Mouse (Mus musculus) kidney, embryonic 16.5 days (tissue): Measurements from ENCODE around the gene Atp1b2. TPM values are rescaled to one million over a fixed set of nuclear protein-coding genes. Genes with fewer than 3 reads are reported as not detected.

Experiments used
- ATAC-seq: fragments of 200-750 bp; cut with Nextera tagmentation; 2 replicates; pipeline ENCODE4 v1.8.0; 2017; ENCODE audit warnings: moderate TSS enrichment; ENCODE audit not compliant: low FRiP score, low TSS enrichment
- H3K27ac ChIP-seq: fragments of 300-500 bp; sonication (generic); 2 replicates; pipeline ENCODE4 v1.5.1; 2014; ENCODE audit warnings: low read length
- H3K27me3 ChIP-seq: fragments of 300-500 bp; sonication (generic); 2 replicates; pipeline ENCODE4 v1.6.1; 2014; ENCODE audit warnings: low read length, control low read depth, mixed read lengths; ENCODE audit not compliant: insufficient read depth
- H3K36me3 ChIP-seq: fragments of 300-500 bp; sonication (generic); 2 replicates; pipeline ENCODE4 v1.6.1; 2014; ENCODE audit warnings: low read length, control low read depth, mixed read lengths; ENCODE audit not compliant: insufficient read depth
- H3K4me1 ChIP-seq: fragments of 300-500 bp; sonication (generic); 2 replicates; pipeline ENCODE4 v1.6.1; 2014; ENCODE audit warnings: low read length, control low read depth, mixed read lengths; ENCODE audit not compliant: insufficient read depth
- H3K4me2 ChIP-seq: fragments of 300-500 bp; sonication (generic); replicated peaks from 2 replicates; pipeline ENCODE4 v1.6.1; 2014; ENCODE audit warnings: low read depth, low read length
- H3K4me3 ChIP-seq: fragments of 300-500 bp; sonication (generic); 2 replicates; pipeline ENCODE4 v1.5.1; 2014; ENCODE audit warnings: mild to moderate bottlenecking, low read length
- H3K9ac ChIP-seq: fragments of 300-500 bp; sonication (generic); replicated peaks from 2 replicates; pipeline ENCODE4 v1.6.1; 2014; ENCODE audit warnings: low read length
- H3K9me3 ChIP-seq: fragments of 300-500 bp; sonication (generic); 2 replicates; pipeline ENCODE4 v1.6.1; 2016; ENCODE audit warnings: low read length, control low read depth
- WGBS: fragments of 180-500 bp; shearing (Covaris S2); extraction: QIAGEN DNeasy Blood & Tissue Kit; methylation state at CpG from one replicate; pipeline ENCODE4 v1.1.7; 2014; 5-methylcytosine and 5-hydroxymethylcytosine counted together
- polyA plus RNA-seq: library from polyadenylated mRNA; unstranded; fragments of >200 nt; fragmentation: Nextera tagmentation; extraction: Ambion mirVana; gene quantifications from 2 replicates; pipeline ENCODE4 v1.2.1, GENCODE M21; 2015

Gene Atp1b2
- polyA plus RNA-seq, 1 experiment from 2014 or later: 12.3 TPM

DNA sequence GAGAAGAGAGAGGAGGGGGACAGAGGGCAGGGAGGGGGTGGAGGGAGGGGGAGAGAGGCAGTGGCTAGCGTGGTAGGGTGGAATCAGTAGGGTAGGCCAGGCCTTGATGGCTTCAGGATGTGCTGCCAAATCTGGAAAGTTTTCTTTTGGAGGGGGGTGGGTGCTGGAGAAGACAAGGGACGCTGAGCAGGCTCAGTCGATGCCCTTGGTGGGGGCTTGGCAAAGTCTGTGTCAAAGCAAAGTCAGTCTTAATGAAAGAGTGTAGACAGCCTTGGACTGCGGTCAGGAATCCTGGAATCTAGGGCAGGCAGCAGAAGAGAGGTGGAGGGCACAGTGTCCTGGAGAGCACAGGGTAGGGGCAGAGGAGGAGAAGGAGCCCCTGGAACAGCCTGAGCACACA lies 5.2 kb upstream of the Atp1b2 start:
- Histone ChIP-seq H3K9ac (no peak overlapping the region), H3K4me3 (no peak overlapping the region), H3K27ac (no peak overlapping the region), H3K9me3 (no peaks in the 10 kb centered on the region), H3K4me2 (no peak overlapping the region), H3K4me1 (peaks cover 9% of the 10 kb centered on the region; the same call in 1 of the 2 replicates), H3K27me3 (no peaks in the 10 kb centered on the region), H3K36me3 (no peaks in the 10 kb centered on the region)
- WGBS: 53% methylated on average over 4 of the region's 4 CpGs
- no peak for ATAC-seq

DNA sequence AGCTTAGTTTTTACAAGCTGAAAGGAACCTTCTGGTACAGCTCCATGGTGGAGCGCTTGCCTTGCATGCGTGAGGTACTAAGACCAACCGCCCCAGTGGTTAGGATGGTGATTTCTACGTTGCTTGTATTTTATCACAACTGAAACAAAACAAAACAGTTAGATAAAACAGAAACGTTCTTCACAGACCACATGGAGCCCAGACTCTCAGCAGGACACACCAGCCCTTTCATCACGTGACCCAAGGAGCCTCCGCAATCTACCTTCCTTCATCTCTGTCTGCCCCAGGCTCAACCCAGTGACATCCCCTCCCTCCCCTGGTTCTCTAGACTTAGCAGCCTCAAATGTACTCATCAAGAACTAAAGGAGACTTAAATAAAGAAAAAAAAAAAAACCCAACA lies 3.7 kb upstream of the Atp1b2 start:
- Histone ChIP-seq H3K27me3 (peaks cover 3% of the 10 kb centered on the region), H3K9ac (no peak overlapping the region), H3K9me3 (no peaks in the 10 kb centered on the region)

DNA sequence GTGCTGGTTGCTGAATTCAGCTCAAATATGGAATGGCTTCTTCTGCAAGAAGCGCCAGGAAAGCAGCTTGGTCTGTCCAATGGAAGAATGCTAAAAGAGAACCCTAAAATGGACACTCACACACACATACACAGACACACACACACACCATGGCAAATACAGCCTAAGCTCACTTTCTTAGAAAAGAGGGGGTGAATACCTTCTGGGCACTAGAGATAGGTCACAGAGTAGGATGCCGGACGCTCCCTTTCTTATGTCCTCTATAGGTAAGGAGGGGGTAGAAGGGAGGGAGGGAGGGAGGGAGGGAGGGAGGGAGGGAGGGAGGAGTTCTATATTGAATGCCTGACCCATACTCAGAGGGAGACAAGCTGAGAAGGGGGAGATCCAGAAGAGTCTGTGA lies 2.8 kb upstream of the Atp1b2 start:
- Histone ChIP-seq H3K36me3 (no peaks in the 10 kb centered on the region), H3K9ac (no peak overlapping the region), H3K4me2 (no peak overlapping the region), H3K4me3 (no peak overlapping the region), H3K27ac (no peak overlapping the region), H3K27me3 (peaks cover 9% of the 10 kb centered on the region), H3K9me3 (no peaks in the 10 kb centered on the region), H3K4me1 (peaks cover 16% of the 10 kb centered on the region)
- no peak for ATAC-seq
- 93% methylated on average over 3 of the region's 3 CpGs for WGBS

More for the DNA sequence above, 3.7 kb upstream of the Atp1b2 start:
- no peaks in the 10 kb centered on the region for H3K36me3 ChIP-seq
- peaks cover 17% of the 10 kb centered on the region for H3K4me1 ChIP-seq
- no peak overlapping the region for H3K4me3 ChIP-seq
- H3K27ac ChIP-seq: no peak overlapping the region
- no peak overlapping the region for H3K4me2 ChIP-seq
- WGBS: 70% methylated on average over 7 of the region's 7 CpGs
- ATAC-seq: no peak

DNA sequence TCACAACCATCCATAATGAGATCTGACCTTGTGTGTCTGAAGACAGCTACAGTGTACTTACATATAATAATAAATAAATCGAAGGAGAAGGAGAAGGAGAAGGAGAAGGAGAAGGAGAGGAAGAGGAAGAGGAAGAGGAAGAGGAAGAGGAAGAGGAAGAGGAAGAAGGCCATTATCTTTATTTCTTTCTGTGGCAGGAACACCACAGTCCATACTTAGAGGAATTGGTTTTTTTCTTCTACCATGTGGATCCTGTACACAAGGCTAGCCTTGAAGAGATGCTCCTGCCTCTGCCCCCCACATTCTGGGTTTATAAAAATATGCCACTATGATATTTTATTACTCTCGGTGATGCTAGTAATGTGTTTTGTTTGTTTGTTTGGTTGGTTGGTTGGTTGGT lies 1.1 kb upstream of the Atp1b2 start:
- Histone ChIP-seq H3K9me3 (no peaks in the 10 kb centered on the region), H3K36me3 (no peaks in the 10 kb centered on the region), H3K27ac (no peak overlapping the region), H3K4me2 (no peak overlapping the region), H3K4me1 (peaks cover 14% of the 10 kb centered on the region; the same call in 1 of the 2 replicates), H3K27me3 (peaks cover 9% of the 10 kb centered on the region), H3K9ac (no peak overlapping the region), H3K4me3 (no peak overlapping the region)
- no peak for ATAC-seq
- 75% methylated on average over 2 of the region's 2 CpGs for WGBS

DNA sequence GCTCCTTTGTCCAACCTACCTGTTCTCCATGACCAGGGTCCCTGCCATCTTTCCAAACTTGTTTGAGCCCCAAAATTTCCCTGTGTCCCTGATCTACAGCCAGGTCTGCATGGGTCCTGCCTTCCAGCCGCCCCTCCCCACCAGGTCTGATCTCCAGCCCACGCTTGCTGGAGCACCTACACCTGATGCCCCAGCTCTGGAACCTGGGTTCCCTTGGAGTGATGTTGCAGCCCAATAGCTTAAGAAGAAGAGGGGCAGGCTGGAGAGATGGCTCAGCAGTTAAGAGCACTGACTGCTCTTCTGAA lies 701 bp upstream of the Atp1b2 start:
- H3K27me3 ChIP-seq: peaks cover 9% of the 10 kb centered on the region
- no peak overlapping the region for H3K27ac ChIP-seq
- no peak overlapping the region for H3K9ac ChIP-seq
- H3K4me3 ChIP-seq: peak overlapping the region; percentile 52
- H3K4me1 ChIP-seq: peaks cover 14% of the 10 kb centered on the region; the same call in 1 of the 2 replicates
- 67% methylated on average over 2 of the region's 2 CpGs for WGBS
- no peaks in the 10 kb centered on the region for H3K9me3 ChIP-seq
- no peak for ATAC-seq
- peak overlapping the region; percentile 98 for H3K4me2 ChIP-seq
- no peaks in the 10 kb centered on the region for H3K36me3 ChIP-seq

DNA sequence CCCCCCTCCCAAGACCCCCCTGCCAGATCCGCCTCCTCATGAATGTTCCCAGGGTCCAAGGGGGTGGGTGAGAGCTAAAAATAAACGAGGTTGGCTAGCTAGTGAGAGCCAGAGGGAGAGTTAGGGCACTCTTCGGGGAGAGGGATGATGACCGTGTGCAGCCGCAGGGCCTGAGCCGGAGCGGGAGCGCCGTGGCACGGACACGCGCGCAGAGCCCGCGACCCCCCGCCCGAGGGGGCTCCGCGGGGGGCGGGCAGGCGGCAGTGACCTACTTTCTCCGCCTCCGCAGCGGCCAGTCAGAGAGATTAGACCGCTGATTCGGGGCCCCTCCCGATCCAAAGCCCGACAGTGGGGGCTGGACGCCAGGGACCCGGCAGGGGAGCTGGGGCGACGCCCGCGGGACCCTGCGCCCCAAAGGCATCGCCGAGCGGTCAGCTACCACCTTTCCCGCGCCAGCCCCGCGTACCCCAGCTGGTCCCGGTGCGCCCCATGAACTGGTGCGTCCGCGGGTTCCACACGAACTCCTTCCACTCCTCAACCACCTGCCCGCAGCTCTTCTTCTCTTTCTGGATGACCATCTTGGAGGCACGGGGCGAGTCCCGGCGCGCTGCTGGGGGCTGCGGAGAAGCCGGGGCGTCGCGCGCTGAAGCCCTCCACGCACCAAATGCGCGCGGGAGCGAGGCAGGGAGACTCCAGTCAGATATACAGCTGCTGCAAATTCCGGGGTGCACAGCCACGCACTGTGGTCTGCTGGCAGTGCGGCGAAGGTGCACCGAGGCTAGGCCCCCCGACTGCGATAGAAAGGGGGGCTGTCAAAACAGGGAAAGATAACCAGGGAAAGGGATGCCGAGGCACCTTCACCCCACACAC lies 712 bp downstream of the Atp1b2 start:
- no peaks in the 10 kb centered on the region for H3K9me3 ChIP-seq
- peak overlapping the region; percentile 98 for H3K4me2 ChIP-seq
- peak overlapping the region; percentile 30; the same call in 1 of the 2 replicates for H3K27ac ChIP-seq
- H3K4me3 ChIP-seq: peak overlapping the region; percentile 52
- H3K36me3 ChIP-seq: no peaks in the 10 kb centered on the region
- peaks cover 9% of the 10 kb centered on the region for H3K27me3 ChIP-seq
- peak; percentile 25 for ATAC-seq
- peak overlapping the region; percentile 69 for H3K9ac ChIP-seq
- peaks cover 28% of the 10 kb centered on the region for H3K4me1 ChIP-seq
- WGBS: under 1% methylated on average over 71 of the region's 73 CpGs

DNA sequence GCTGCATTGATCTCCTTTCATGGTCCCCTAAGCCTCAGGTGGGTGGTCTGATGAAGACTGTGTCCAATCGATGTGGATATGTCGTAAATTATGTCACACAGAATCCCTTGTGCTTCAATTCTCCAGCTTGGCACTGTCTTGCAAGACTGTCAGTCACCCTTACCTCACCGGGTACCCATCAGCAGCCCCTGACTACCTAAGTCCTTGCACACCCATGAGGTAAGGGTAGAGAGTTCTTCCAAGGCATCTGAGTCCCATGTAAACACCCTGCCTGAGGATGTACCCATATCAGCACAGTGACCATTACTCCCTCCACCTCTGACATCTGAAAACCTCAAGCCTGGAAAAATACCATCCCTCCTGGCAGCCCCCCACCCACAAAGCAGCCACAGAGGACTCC lies 1.4 kb downstream of the Atp1b2 start:
- Histone ChIP-seq H3K4me3 (peak overlapping the region; percentile 52), H3K4me2 (peak overlapping the region; percentile 98), H3K27ac (no peak overlapping the region; the same call in 1 of the 2 replicates), H3K27me3 (peaks cover 9% of the 10 kb centered on the region), H3K9ac (peak overlapping the region; percentile 69; the same call in 1 of the 2 replicates), H3K4me1 (peaks cover 33% of the 10 kb centered on the region), H3K36me3 (no peaks in the 10 kb centered on the region), H3K9me3 (no peaks in the 10 kb centered on the region)
- WGBS: 64% methylated on average over 3 of the region's 3 CpGs
- 0 out of 2 replicates have a peak, but pooled peaks have one; percentile 21 for ATAC-seq

DNA sequence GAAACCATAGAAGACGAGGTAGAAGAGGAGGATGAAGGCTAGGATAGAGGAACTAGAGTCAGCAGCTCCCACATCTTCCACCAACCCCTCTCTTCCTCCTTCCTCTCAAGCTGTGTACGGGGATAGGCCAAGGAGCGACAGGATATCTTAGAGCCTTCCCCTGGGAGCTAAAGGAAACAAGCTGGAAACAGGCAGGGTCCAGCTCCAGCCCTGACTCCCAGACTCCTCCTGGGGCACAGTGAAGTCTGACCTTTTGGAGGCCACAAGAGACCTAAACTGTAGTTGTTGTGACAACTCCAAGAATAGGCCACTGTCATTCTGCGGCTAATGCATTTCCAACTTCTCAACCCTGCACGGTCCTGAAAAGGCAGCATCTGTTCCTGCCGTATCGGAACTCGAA lies 2.2 kb downstream of the Atp1b2 start:
- Histone ChIP-seq H3K27ac (no peak overlapping the region), H3K4me1 (peaks cover 36% of the 10 kb centered on the region), H3K36me3 (no peaks in the 10 kb centered on the region), H3K9me3 (no peaks in the 10 kb centered on the region), H3K9ac (no peak overlapping the region), H3K4me3 (no peak overlapping the region), H3K4me2 (no peak overlapping the region), H3K27me3 (peaks cover 9% of the 10 kb centered on the region)
- WGBS: 63% methylated on average over 8 of the region's 8 CpGs
- ATAC-seq: no peak

DNA sequence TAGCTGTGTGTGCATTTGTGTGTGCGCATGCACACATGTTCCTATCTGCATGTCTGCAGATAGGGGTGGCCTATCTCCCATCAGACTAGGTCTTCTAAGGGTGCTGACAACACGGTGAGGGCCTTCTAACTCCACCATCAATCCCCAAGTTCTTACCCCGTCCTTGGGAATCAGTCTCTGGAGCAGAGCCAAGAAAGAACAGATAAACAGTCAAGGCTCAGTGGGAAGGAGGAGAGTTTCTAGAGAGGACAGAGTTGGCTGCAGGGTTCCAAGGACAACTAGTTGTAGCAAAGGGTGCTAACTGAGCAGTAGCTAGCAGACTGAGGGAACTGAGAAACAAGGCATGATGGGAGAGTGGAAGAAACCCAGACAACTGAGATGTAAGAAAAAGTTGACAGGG lies 4.0 kb downstream of the Atp1b2 start:
- peaks cover 36% of the 10 kb centered on the region for H3K4me1 ChIP-seq
- no peak overlapping the region for H3K27ac ChIP-seq
- no peak overlapping the region for H3K9ac ChIP-seq
- H3K9me3 ChIP-seq: no peaks in the 10 kb centered on the region
- WGBS: 74% methylated on average over 3 of the region's 3 CpGs
- H3K27me3 ChIP-seq: peaks cover 9% of the 10 kb centered on the region
- H3K4me2 ChIP-seq: no peak overlapping the region
- H3K4me3 ChIP-seq: no peak overlapping the region
- H3K36me3 ChIP-seq: no peaks in the 10 kb centered on the region
- no peak for ATAC-seq

DNA sequence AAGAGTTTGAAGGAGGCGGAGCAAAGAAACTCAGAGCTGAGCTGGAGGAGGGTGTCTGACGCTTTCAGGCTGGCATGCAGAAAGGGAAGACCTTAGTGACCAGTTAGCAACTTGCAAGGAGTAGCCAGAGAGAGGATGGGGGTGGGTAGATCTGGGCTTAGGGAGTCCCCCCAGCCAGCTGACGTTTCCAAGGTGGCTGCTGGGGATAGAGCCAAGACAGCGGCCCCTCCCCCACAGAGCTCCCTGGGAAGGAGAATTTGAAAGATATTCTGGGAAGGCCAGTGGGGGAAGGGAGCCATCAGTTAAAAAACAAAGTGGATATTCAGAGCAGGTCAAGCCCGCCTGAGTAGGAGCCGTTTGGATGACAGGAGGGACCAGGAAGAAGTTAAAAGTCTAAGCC lies 5.6 kb downstream of the Atp1b2 start:
- Histone ChIP-seq H3K9ac (no peak overlapping the region; the same call in 1 of the 2 replicates), H3K27ac (peak overlapping the region; percentile 81), H3K4me3 (no peak overlapping the region), H3K4me1 (peaks cover 30% of the 10 kb centered on the region), H3K4me2 (peak overlapping the region; percentile 1; the same call in 1 of the 2 replicates), H3K27me3 (peaks cover 6% of the 10 kb centered on the region; the same call in 1 of the 2 replicates), H3K9me3 (no peaks in the 10 kb centered on the region), H3K36me3 (no peaks in the 10 kb centered on the region)
- peak; percentile 73; the same call in 1 of the 2 replicates for ATAC-seq
- 10% methylated on average over 6 of the region's 6 CpGs for WGBS
